8 mouse cellular contexts compared by ENCODE assay signal in genomic region chr12:51843576-51844520, GRCm38 (mm10). TPM values are rescaled to one million over a fixed set of nuclear protein-coding genes. Genes with fewer than 3 reads are reported as not detected.
DNase-seq lines count a peak whose midpoint lies in the region; ATAC-seq lines count a peak whose summit lies in the region.

No protein-coding gene starts in this region.

- peak; percentile 71 for DNase-seq in kidney, adult 9 months
- no peak for DNase-seq in kidney, postnatal 10 days
- no peak for DNase-seq in adrenal gland, adult 8-10 months
- no peak for DNase-seq in cerebellum, postnatal 25 days
- DNase-seq in left cerebral cortex, adult 11 months (ENCODE audit: low spot score), result no peak

- H3K4me3 ChIP-seq in brown adipose tissue, adult 24 weeks (ENCODE audit: insufficient read depth, low read depth, low read length), result peak overlapping the region; percentile 67
- H3K4me3 ChIP-seq in midbrain, embryonic 15.5 days, result peak overlapping the region; percentile 49

- H3K9ac ChIP-seq in midbrain, embryonic 15.5 days, result peak overlapping the region; percentile 43

- ATAC-seq in inflammation-experienced regulatory T-cells, adult 6 months, result peak; percentile 2
- ATAC-seq in midbrain, embryonic 15.5 days (replicated peaks), result 0 out of 2 replicates have a peak, but pooled peaks have one; percentile 3

- WGBS in midbrain, embryonic 15.5 days, result 26% methylated on average over 15 of the region's 15 CpGs

- H3K27me3 ChIP-seq in midbrain, embryonic 15.5 days (replicated peaks), result no peaks in the 10 kb centered on the region

- no peaks in the 10 kb centered on the region for H3K9me3 ChIP-seq in midbrain, embryonic 15.5 days

- H3K4me2 ChIP-seq in midbrain, embryonic 15.5 days, result peak overlapping the region; percentile 65

- peaks cover 14% of the 10 kb centered on the region; the same call in 1 of the 2 replicates for H3K4me1 ChIP-seq in brown adipose tissue, adult 24 weeks (ENCODE audit: control insufficient read depth, insufficient read depth, insufficient read length, low read length)
- peaks cover 9% of the 10 kb centered on the region for H3K4me1 ChIP-seq in midbrain, embryonic 15.5 days

- no peaks in the 10 kb centered on the region for H3K36me3 ChIP-seq in midbrain, embryonic 15.5 days (replicated peaks)

- peak overlapping the region; percentile 93 for H3K27ac ChIP-seq in brown adipose tissue, adult 24 weeks (replicated peaks; ENCODE audit: low read depth, low read length)
- 0 out of 2 replicates have a peak overlapping the region, but pooled peaks have one; percentile 36 for H3K27ac ChIP-seq in midbrain, embryonic 15.5 days

RNA-seq across cellular contexts. Expression of gene Hectd1, which starts 14.5 kb away (rescaled TPM):
- polyA plus RNA-seq in brown adipose tissue, adult 24 weeks (2012; ENCODE audit: insufficient read depth, insufficient read length, missing spikeins), result 27.3 and 27.8 TPM in 2 replicates
- 10 to 100 TPM; 58.9 to 78.1 (median 63.5) TPM for polyA plus RNA-seq in inflammation-experienced regulatory T-cells, adult 6 months (2017; shearing (Covaris generic))
- 39.3 and 40.8 TPM in 2 replicates for polyA plus RNA-seq in midbrain, embryonic 15.5 days (2015; fragmentation: Nextera tagmentation; extraction: Ambion mirVana)
- 100 to 1,000 TPM in 1 of 4 experiments, 10 to 100 TPM in 3; 89.8 to 101 (median 93.6) TPM for total RNA-seq in adrenal gland, adult 8-10 months (2022)
